Mouse (Mus musculus) E14TG2a.4 (cell line): Measurements from ENCODE around the gene Lelp1.

Source experiments
- H3K27me3 ChIP-seq: 2 replicates; pipeline ENCODE4 v1.6.1; 2014; ENCODE audit warnings: low read length, control low read depth; ENCODE audit not compliant: insufficient read depth
- H3K36me3 ChIP-seq: 2 replicates; pipeline ENCODE4 v1.6.1; 2014; ENCODE audit warnings: low read length, control low read depth; ENCODE audit not compliant: insufficient read depth
- H3K4me1 ChIP-seq: replicated peaks from 2 replicates; pipeline ENCODE4 v1.6.1; 2014; ENCODE audit warnings: low read depth, low read length, control low read depth
- H3K4me3 ChIP-seq: replicated peaks from 2 replicates; pipeline ENCODE4 v1.5.1; 2014; ENCODE audit warnings: mild to moderate bottlenecking, low read length
- H3K9me3 ChIP-seq: 2 replicates; pipeline ENCODE4 v1.6.1; 2014; ENCODE audit warnings: low read length, control low read depth
- CTCF ChIP-seq: conservative IDR thresholded peaks from 2 replicates; pipeline ENCODE4 v1.5.1; 2014; ENCODE audit warnings: low read length
- NANOG ChIP-seq: IDR thresholded peaks from 2 replicates; pipeline ENCODE4 v1.6.1; 2014; ENCODE audit warnings: borderline replicate concordance, low read length, mixed read lengths
- POU5F1 ChIP-seq: IDR thresholded peaks from 2 replicates; pipeline ENCODE4 v1.6.1; 2014; ENCODE audit warnings: low read length, borderline replicate concordance

Lelp1 gene

DNA sequence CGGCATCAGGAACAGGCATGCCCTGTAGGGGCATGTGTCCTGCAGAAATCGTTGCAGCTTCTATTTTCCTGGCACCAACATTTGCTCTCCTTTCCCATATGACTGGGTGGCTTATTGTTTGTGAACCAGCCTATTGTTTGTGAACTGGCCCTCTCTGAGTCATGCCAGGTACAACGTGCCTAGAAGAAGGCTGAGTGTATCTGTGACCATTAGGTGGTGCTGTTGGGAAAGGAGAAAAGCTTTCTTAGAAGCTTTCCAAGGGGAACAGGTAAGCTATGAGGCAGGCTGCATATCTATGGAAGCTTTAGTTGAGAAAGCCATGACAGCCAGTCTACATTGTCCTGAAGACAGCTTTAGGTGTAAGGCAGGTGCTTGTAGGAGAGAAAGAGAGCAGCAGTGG lies 24.6 kb downstream of the Lelp1 start:
- H3K36me3 ChIP-seq = no peaks in the 10 kb centered on the region

DNA sequence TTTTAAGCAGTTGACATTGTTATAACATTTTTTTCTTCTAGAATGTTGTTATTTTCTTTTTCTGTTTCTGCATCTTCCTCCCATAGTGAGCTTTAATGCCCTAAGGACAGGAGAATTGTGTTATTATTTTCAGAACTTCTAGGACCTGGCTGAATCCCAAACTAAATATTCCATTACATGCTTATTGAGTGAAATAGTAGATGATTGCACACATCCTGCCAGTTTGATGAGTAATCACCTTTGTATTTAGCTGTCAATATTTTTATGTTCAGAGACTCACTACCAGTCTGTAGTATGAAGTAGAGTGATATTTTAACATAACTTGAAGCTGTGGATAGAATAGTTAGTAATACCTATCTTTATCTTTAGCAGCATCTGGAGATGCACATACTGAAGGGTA lies 31.0 kb downstream of the Lelp1 start:
- Histone ChIP-seq H3K4me3 (no peak overlapping the region), H3K9me3 (no peaks in the 10 kb centered on the region), H3K27me3 (no peaks in the 10 kb centered on the region), H3K36me3 (no peaks in the 10 kb centered on the region), H3K4me1 (peaks cover 2% of the 10 kb centered on the region; the same call in 1 of the 2 replicates)
- no peak for TF ChIP-seq NANOG
- no peak for TF ChIP-seq CTCF
- TF ChIP-seq POU5F1 = no peak

More for the DNA sequence above, 24.6 kb downstream of the Lelp1 start:
- Histone ChIP-seq H3K4me1 (no peaks in the 10 kb centered on the region), H3K4me3 (no peak overlapping the region), H3K27me3 (no peaks in the 10 kb centered on the region), H3K9me3 (no peaks in the 10 kb centered on the region)
- no peak for TF ChIP-seq NANOG
- TF ChIP-seq CTCF = peak; percentile 44
- no peak for TF ChIP-seq POU5F1

DNA sequence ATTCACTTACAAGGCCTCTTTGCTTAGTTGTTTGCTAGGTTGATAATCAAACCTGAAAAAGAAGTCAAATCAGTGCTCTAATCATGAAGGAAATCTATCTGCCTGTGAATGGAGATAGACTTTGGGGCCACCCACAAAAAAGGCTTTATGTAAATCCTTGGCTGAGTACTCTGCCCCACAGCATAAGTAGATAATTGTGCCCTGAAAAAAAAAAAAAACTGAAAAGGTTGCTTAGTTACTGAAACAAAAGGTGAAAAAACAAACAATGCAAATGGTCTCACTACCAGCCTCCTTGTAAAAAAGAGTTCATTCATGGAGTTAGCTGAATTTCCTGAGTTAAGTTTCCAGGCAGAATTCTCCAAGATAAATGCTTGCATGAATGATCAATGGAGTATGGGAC lies 31.8 kb downstream of the Lelp1 start:
- no peaks in the 10 kb centered on the region for H3K36me3 ChIP-seq
- peaks cover 2% of the 10 kb centered on the region; the same call in 1 of the 2 replicates for H3K4me1 ChIP-seq
- H3K27me3 ChIP-seq = no peaks in the 10 kb centered on the region
- TF ChIP-seq POU5F1 (no peak), CTCF (no peak), NANOG (no peak)
- no peak overlapping the region for H3K4me3 ChIP-seq
- no peaks in the 10 kb centered on the region for H3K9me3 ChIP-seq

GRCm38 (mm10) chr3:92106582-92106981 lies 36.0 kb downstream of the Lelp1 start:
- TF ChIP-seq NANOG (no peak), POU5F1 (no peak), CTCF (no peak)
- H3K9me3 ChIP-seq = no peaks in the 10 kb centered on the region
- no peak overlapping the region for H3K4me3 ChIP-seq
- H3K4me1 ChIP-seq = peaks cover 2% of the 10 kb centered on the region; the same call in 1 of the 2 replicates
- no peaks in the 10 kb centered on the region for H3K27me3 ChIP-seq
- no peaks in the 10 kb centered on the region for H3K36me3 ChIP-seq
